Mouse (Mus musculus): ENCODE results near the gene Kif5c.

The Kif5c gene

DNA sequence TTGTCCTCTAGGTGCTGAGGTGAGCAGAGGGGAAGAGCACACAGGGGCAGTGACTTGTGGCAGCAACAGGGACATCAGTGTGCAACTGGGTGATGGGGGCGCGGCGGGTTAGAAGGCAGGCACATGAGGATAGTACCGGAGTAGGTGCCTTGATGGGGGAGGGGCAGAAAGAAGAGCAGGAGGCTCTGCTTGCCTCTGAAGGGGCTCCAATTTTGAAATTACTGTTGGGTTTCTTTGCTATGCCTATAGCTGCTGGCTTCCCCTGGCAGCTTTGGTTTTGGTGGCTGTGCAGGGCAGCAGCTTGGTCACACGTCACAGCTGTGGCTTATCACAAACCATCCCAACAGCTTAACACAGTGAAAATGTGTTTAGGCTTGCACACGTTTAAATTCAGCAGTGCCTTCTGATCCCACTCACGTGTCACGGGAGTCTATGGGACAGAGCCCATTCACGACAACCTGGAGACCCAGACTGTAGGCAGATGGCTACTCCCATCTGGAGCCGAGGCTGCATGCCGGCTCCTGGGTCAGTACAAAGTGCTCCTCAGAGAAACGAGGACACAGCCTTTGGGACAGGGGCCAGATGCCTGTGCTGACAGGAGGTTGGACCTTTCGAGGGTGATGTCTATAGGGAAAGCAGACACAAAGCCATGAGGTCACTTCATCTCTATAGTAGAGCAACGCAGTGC is 126.1 kb downstream of the Kif5c start:
- no peak for DNase-seq (ENCODE audit: low read depth, low spot score)

- no peak for DNase-seq (ENCODE audit: low read depth, low spot score)
Observed at GRCm38 (mm10) chr2:49746947-49747346, 127.8 kb downstream of the Kif5c start.

DNA sequence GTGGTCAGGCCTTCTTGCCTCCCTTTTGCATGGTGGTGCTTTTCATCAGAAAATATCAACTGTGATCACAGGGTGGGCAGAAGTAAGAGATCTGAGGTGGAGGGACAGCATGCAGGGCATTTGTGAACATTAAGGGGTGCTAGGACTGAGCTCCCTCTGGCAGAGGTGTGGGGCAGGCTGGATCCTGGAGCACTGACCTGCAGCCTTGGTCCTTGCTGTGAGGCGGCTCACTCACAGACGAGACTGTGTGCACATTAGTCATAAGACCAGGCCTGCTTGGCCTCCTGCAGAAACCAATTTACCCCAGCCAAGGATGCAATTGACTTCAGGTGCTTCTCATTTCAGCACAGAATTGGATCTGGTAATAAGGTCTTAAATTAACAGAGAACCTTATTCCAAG is 128.6 kb downstream of the Kif5c start:
- DNase-seq (ENCODE audit: low read depth, low spot score): no peak

DNA sequence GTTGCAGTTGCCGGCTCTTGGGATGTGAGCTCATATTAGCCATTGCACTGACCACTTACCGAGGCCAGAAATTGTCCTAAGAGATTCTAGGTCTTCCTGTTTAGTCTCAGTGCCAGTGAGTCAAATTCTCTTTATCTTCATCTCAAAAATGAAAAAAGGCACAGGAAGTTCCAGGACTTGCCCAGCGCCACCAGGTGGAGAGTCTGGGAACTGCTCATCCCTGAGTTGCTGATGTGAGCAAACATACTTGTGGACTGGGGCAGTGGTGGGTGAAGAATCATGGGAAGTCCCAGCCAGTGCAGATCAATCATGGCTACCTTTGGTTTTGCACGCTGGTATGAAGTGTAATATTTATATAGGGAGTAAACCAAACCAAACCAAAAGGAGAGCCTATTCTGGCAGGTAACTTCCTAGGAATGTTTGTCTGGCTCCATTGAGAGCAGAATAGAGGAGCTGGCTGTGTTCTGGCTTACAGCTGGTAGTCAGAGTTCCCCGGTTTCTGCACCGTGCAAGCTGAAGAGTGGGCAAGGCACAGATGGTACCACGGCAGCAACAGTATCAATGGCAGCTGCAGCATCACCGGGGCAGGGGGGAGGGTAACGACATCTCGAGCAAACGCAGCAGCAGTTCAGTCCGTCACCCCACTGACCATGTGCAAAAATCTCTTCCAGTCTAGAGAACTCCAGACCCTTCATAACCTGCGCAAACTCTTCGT is 129.7 kb downstream of the Kif5c start:
- no peak for DNase-seq (ENCODE audit: low read depth, low spot score)

DNA sequence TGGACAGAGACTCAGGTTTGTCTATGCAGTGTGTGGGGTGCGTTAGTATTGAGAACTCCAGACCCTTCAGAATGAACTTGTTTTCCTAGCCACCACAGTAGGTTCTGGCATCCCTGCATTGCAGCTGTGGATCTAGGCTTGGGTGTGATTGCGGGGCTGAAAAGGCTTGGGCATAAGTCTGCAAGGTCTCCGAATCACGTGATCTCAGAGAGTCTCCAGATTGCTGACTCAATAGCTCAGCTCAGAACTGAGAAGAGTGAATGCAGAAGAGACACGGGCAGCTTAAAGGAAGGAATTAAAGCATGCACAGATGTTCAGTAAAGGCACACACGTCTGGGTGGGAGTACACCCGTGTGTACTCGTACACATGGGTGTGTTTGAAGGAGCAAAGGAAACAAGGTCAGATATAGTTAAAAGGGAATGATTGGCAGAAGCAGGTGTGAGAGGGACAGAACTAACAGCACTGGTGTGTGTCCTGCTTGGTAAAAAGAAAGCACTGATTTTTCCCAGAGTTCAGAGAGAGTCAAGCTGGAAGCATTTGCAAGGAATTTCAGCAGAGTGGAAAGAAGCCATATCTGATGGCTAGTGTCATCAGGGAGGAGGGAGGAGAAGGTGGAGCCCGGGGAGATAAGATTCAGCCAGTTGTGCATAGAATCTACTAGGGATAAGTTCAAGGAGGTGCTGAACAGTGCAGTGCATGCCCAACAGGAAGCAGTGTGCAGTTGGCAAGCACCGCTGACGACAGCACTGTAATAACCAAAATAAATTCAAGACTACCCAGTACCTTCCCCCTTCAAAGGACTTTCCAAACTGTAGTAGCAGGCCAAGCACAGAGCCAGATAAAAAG is 130.9 kb downstream of the Kif5c start:
- DNase-seq (ENCODE audit: low read depth, low spot score): no peak

- no peak for DNase-seq (ENCODE audit: low read depth, low spot score)
Observed at GRCm38 (mm10) chr2:49751544-49752210, 132.6 kb downstream of the Kif5c start.

- DNase-seq (ENCODE audit: low read depth, low spot score): no peak
Observed at GRCm38 (mm10) chr2:49752211-49752607, 133.1 kb downstream of the Kif5c start.

- DNase-seq (ENCODE audit: low read depth, low spot score): no peak
Observed at GRCm38 (mm10) chr2:49753062-49753461, 134.0 kb downstream of the Kif5c start.

DNA sequence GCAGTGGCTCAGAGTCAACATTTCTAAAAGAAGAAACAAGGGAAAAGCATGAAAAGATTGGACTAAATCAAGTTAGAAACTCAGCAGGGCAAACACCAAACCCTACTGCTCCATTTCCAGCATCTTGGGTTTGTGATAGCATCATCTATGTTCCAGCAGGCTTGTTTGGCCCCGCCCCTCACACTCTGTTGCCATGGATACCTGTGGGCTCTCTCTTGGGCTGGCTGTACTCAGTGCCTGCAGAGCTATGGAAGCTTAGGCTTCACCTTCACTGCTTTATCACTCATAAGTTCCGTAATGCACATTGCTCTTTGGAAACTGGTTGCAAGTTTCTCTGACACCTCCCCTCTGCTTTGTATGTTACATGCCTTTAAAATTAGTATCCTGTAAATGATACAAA is 136.0 kb downstream of the Kif5c start:
- DNase-seq (ENCODE audit: low read depth, low spot score): no peak

DNA sequence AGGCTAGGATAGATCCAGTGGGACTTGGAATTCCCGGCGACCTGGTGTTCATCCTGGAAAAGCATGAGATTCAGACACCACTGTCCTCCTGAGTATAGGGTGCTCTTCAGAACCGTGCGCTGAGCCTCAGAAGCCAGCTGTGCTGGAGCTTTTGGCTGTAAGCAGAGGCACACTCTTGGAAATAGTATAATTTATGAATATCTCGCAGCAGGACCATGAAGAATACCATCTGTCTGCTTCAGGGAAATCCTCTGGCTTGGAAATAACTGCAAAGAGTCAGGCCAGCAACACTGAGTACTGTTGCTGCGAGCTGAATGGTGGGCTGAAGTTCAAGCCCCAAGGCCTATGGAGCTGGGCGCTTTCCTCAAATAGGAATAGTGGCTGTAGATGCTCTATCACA is 138.5 kb downstream of the Kif5c start:
- no peak for DNase-seq (ENCODE audit: low read depth, low spot score)

- DNase-seq (ENCODE audit: low read depth, low spot score): peak; percentile 71
Observed at GRCm38 (mm10) chr2:49764331-49764946, 145.3 kb downstream of the Kif5c start.

GRCm38 (mm10) chr2:49768916-49769315 is 149.8 kb downstream of the Kif5c start:
- DNase-seq (ENCODE audit: low read depth, low spot score): no peak

DNA sequence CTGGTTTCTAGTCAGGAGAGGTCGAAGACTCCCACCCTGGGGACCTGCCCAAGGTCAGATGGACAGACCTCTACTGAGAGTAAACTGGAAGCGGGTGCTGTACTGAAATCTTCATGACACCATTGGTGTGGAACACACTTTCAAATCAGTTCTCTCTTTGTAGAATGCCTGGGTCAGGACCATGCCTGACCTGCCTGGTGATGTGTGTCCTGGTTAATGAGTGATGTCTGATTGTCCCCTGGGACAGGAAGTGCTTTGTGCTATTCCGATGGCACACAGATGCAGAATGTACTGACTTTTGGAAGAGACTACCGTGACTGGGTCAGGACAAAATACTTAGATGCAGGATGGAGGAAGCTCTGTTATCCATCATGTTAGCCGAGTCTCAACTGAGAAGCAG is 151.3 kb downstream of the Kif5c start:
- DNase-seq (ENCODE audit: low read depth, low spot score): no peak

DNA sequence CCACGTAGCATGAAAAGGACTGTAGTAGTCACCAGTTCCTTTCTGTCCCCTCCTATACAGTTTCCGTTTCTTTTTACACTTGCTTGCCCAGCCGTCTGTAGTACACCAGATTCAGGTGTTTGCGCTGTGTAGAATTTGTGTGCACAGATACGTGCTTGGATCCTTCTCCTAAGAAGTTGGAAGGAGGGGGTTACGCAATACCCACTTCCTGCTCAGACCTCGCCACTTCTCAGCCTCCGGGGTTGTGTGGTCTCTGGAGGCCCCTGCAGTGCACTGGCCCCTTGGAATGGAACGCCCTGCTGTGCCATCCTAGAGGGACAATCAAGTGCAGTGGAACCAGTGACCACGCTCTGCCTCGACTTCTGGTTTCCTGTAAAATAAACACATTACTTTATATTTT is 152.1 kb downstream of the Kif5c start:
- DNase-seq (ENCODE audit: low read depth, low spot score): no peak

DNA sequence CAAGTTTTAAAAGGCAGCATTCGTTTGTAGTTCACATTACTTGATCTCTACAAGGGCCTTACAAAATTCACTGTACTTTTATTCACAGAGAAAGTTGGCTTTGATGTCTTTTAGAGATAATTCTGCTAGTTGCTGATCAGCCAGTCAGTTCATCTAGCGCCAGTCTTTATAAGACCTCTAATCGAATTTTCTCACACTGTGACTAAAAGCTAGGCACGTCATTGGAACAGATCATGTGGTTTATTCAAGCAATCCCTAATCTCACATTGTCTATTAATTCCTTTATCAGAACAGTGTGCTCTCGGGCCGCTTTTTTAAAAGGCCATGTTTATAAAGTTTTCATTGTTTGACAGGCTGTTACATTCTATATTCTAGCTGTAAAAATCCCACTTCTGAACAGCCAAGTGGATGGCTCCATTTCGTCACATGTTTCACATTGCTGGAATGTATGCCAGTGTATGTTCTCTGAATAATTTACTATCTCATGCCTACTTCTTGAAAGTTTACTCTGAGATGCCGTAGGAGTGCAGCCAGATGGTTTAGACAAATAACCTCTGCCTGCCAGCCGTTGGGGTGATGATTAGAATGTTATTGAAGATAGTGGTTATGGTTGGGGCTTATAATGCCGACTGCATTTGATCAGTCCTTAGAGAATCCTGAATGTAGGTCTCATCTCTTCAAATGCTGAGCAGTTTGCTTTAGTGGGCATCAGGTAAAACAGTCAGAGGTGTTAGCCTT is 154.3 kb downstream of the Kif5c start:
- no peak for DNase-seq (ENCODE audit: low read depth, low spot score)

DNA sequence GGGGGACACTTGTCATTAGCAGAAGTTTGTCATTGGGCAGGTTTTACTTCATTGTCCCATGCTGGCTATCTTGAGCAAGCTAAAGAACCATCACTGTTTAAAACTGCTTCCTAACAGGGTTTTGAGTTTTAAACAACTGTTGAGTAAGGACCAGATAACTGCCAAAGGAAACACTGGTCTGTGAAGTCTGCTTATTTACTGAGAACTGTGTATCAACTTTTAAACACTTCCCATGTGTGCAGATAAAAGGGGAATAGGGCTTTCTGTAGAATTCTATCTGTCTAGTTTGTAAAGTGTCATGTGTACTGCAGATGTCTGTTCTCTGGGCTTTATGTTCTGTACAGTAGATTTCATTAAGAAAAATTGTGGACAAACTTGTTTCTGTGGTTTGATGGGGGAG is 155.1 kb downstream of the Kif5c start:
- no peak for DNase-seq (ENCODE audit: low read depth, low spot score)

DNA sequence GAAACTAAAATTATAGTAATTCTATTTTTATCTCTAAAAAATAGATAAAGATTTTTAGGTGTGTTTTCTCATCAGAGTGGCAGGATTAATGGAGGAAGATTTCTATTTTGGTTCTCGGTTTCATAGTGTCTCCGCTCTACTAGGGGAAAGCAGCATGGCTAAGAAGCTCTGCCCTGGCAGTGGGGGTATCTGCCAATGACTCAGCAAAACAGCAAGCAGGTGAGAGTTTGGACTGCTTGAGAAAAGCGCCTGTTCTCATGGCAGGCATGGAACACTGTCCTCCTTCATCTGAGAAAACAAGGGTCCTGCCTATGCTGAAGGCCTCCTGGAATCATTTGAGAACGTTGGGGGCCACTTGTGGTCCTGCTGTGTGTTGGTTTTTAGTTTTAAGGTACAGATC is 156.1 kb downstream of the Kif5c start:
- DNase-seq (ENCODE audit: low read depth, low spot score): no peak

GRCm38 (mm10) chr2:49775735-49776134 is 156.6 kb downstream of the Kif5c start:
- no peak for DNase-seq (ENCODE audit: low read depth, low spot score)

GRCm38 (mm10) chr2:49776407-49776806 is 157.3 kb downstream of the Kif5c start:
- DNase-seq (ENCODE audit: low read depth, low spot score): no peak

- DNase-seq (ENCODE audit: low read depth, low spot score): no peak
Observed at GRCm38 (mm10) chr2:49787376-49788050, 168.4 kb downstream of the Kif5c start, which contains the start of gene Lypd6b. Lypd6b (plus strand) TSS chr2:49787688.
